Mouse (Mus musculus): ENCODE measurements around the gene Olfr1130.
"Not testable (repeated sequence)": the region's sequence is repeated elsewhere in the genome, so short reads cannot be mapped to it uniquely, and the experiment has no call there.

The Olfr1130 gene

DNA sequence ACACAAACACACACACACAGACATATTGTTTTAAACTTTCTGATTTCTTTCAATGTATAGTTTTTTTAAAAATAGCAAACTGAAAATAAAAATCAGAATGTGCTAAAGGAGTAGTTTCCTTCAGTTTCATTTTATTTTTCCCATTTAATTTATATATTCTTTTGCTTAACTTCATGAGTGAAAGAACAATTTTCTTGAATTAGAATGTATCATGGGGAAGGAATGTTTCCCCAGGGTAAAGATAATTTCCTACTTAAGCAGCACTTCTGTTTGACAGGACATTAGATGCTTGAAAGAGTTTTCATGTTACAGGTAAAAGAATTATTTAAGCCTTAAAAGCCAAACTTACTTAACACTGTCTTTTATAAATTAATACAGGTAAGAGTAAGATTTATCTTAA is at the start of gene Olfr1130:
TSS of gene Olfr1130 (plus strand) at position 301 of the 400 bp plus-strand sequence.
- POLR2A ChIA-PET, CTCF ChIA-PET: not testable (repeated sequence)

DNA sequence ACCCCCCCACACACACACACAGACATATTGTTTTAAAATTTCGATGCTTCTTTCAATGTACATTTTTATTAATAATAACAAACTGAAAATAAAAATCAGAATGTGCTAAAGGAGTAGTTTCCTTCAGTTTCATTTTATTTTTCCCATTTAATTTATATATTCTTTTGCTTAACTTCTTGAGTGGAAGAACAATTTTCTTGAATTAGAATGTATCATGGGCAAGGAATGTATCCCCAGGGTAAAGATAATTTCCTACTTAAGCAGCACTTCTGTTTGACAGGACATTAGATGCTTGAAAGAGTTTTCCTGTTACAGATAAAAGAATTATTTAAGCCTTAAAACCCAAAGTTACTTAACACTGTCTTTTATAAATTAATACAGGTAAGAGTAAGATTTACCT is 32.4 kb upstream of the Olfr1130 start, which contains the start of gene Olfr1129:
TSS of gene Olfr1129 (plus strand) at position 301 of the 400 bp plus-strand sequence.
- POLR2A ChIA-PET, CTCF ChIA-PET: not testable (repeated sequence)

DNA sequence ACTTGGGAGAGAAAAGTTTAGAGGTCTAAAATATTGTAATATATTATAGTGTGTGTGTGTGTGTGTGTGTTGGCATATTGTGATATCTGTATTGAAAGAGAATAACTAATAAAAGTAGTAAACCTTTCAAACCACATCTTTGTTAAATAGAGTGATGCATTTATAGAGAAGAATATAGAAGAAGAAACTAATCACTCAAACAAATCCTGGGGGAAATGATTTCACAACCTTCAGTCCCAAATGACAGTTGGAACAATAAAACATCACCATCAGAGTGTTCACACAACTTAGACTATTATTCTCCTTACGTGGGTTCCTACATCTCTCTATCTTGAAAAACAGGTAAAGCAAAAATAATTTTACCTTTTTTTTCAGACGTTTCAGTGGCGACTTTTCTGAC is 20.8 kb downstream of the Olfr1130 start, which contains the start of gene Olfr1131:
TSS of gene Olfr1131 (plus strand) at position 301 of the 400 bp plus-strand sequence.
- CTCF ChIA-PET = no interaction called here
- POLR2A ChIA-PET = no interaction called here

GRCm38 (mm10) chr2:87637435-87637834 is 31.4 kb downstream of the Olfr1130 start, which contains the start of gene Olfr1132:
Gene Olfr1132 (minus strand): TSS chr2:87637535.
- ChIA-PET POLR2A (no interaction called here), CTCF (no interaction called here)

- CTCF ChIA-PET = interaction anchor here in 1 of 4 experiments (0.5 kb wide), 1 partner anchor 405 kb away, joined by 3 read pairs; no protein-coding TSS in a partner anchor
- POLR2A ChIA-PET = no interaction called here
These were observed 36.4 kb downstream of the Olfr1130 start for GRCm38 (mm10) chr2:87642441-87642840.

DNA sequence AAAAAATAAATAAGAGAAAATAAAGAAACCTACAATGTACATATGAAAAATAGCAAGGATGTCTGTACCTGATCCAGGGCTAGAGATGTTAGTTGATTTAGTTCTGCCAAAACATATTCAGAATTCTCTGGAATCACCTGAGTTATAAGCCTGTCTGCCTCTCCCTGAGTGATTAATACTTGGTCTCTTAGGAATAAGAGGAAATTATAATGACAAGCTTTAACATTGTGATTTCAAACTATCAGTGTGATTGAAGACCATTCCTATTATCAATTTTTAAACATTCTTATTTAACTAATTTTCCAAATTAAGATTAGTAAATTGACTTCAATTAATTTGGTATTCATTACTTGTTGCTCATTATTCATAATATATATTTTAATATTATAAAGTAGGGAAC is 41.3 kb downstream of the Olfr1130 start, which contains the start of gene Olfr1133:
TSS of gene Olfr1133 (minus strand) at position 101 of the 400 bp plus-strand sequence.
- ChIA-PET POLR2A (no interaction called here), CTCF (no interaction called here)

GRCm38 (mm10) chr2:87658360-87658759 is 52.3 kb downstream of the Olfr1130 start, which contains the start of gene Olfr1134:
Gene Olfr1134 (minus strand): TSS chr2:87658460.
- POLR2A ChIA-PET = no interaction called here
- CTCF ChIA-PET = no interaction called here
